Mouse (Mus musculus) neural tube, embryonic 14.5 days (tissue): ENCODE results near the gene Creld1. TPM values are rescaled to one million over a fixed set of nuclear protein-coding genes. Genes with fewer than 3 reads are reported as not detected.

Source experiments
- ATAC-seq: fragments of 200-750 bp; cut with Nextera tagmentation; 2 replicates; pipeline ENCODE4 v1.8.0; 2017; ENCODE audit warnings: low read depth, mild to moderate bottlenecking, moderate TSS enrichment, moderate library complexity
- H3K27ac ChIP-seq: fragments of 300-500 bp; sonication (generic); 2 replicates; pipeline ENCODE4 v1.5.1; 2014; ENCODE audit warnings: low read depth, mild to moderate bottlenecking, control low read depth, low read length, moderate library complexity, mixed read lengths
- H3K27me3 ChIP-seq: fragments of 300-500 bp; sonication (generic); 2 replicates; pipeline ENCODE4 v1.6.1; 2014; ENCODE audit warnings: low read length; ENCODE audit not compliant: control insufficient read depth, insufficient read depth
- H3K36me3 ChIP-seq: fragments of 300-500 bp; sonication (generic); 2 replicates; pipeline ENCODE4 v1.6.1; 2014; ENCODE audit warnings: low read length, mixed read lengths; ENCODE audit not compliant: control insufficient read depth, insufficient read depth
- H3K4me1 ChIP-seq: fragments of 300-500 bp; sonication (generic); 2 replicates; pipeline ENCODE4 v1.6.1; 2014; ENCODE audit warnings: low read length; ENCODE audit not compliant: control insufficient read depth, insufficient read depth
- H3K4me2 ChIP-seq: fragments of 300-500 bp; sonication (generic); 2 replicates; pipeline ENCODE4 v1.6.1; 2014; ENCODE audit warnings: mild to moderate bottlenecking, low read depth, low read length, control low read depth
- H3K4me3 ChIP-seq: fragments of 300-500 bp; sonication (generic); 2 replicates; pipeline ENCODE4 v1.5.1; 2014; ENCODE audit warnings: low read depth, low read length, control low read depth, mixed read lengths
- H3K9ac ChIP-seq: fragments of 300-500 bp; sonication (generic); replicated peaks from 2 replicates; pipeline ENCODE4 v1.6.1; 2014; ENCODE audit warnings: low read depth, mild to moderate bottlenecking, control low read depth, low read length, mixed read lengths
- H3K9me3 ChIP-seq: fragments of 300-500 bp; sonication (generic); 2 replicates; pipeline ENCODE4 v1.6.1; 2016; ENCODE audit warnings: low read length; ENCODE audit not compliant: control insufficient read depth
- WGBS: fragments of 180-500 bp; shearing (Covaris S2); extraction: QIAGEN DNeasy Blood & Tissue Kit; methylation state at CpG from one replicate; pipeline ENCODE4 v1.1.7; 2014; 5-methylcytosine and 5-hydroxymethylcytosine counted together
- polyA plus RNA-seq: library from polyadenylated mRNA; unstranded; fragments of >200 nt; fragmentation: Nextera tagmentation; extraction: Ambion mirVana; gene quantifications from 2 replicates; pipeline ENCODE4 v1.2.1, GENCODE M21; 2014

Gene Creld1
- polyA plus RNA-seq, 1 experiment from 2014 or later = 66.4 TPM

GRCm38 (mm10) chr6:113465602-113466001 lies 17.5 kb upstream of the Creld1 start:
- Histone ChIP-seq H3K9me3 (no peaks in the 10 kb centered on the region), H3K4me3 (no peak overlapping the region), H3K36me3 (no peaks in the 10 kb centered on the region), H3K27ac (no peak overlapping the region), H3K27me3 (peaks cover 2% of the 10 kb centered on the region), H3K4me2 (no peak overlapping the region), H3K9ac (no peak overlapping the region), H3K4me1 (peaks cover 4% of the 10 kb centered on the region; the same call in 1 of the 2 replicates)
- no peak for ATAC-seq
- 45% methylated on average over 5 of the region's 5 CpGs for WGBS

GRCm38 (mm10) chr6:113468512-113468911 lies 14.6 kb upstream of the Creld1 start:
- no peaks in the 10 kb centered on the region for H3K9me3 ChIP-seq
- H3K4me3 ChIP-seq = no peak overlapping the region
- H3K27me3 ChIP-seq = peaks cover 4% of the 10 kb centered on the region
- no peak overlapping the region for H3K9ac ChIP-seq
- no peaks in the 10 kb centered on the region for H3K36me3 ChIP-seq
- peaks cover 4% of the 10 kb centered on the region; the same call in 1 of the 2 replicates for H3K4me1 ChIP-seq
- 82% methylated on average over 3 of the region's 3 CpGs for WGBS
- H3K4me2 ChIP-seq = no peak overlapping the region
- ATAC-seq = no peak
- no peak overlapping the region for H3K27ac ChIP-seq

GRCm38 (mm10) chr6:113469021-113469420 lies 14.1 kb upstream of the Creld1 start:
- no peak overlapping the region; the same call in 1 of the 2 replicates for H3K27ac ChIP-seq
- H3K9me3 ChIP-seq = no peaks in the 10 kb centered on the region
- H3K4me1 ChIP-seq = peaks cover 4% of the 10 kb centered on the region; the same call in 1 of the 2 replicates
- H3K27me3 ChIP-seq = peaks cover 4% of the 10 kb centered on the region
- WGBS = 9% methylated on average over 9 of the region's 9 CpGs
- H3K36me3 ChIP-seq = no peaks in the 10 kb centered on the region
- peak; percentile 68; the same call in 1 of the 2 replicates for ATAC-seq
- 0 out of 2 replicates have a peak overlapping the region, but pooled peaks have one; percentile 11 for H3K9ac ChIP-seq
- peak overlapping the region; percentile 32 for H3K4me3 ChIP-seq
- peak overlapping the region; percentile 49 for H3K4me2 ChIP-seq

GRCm38 (mm10) chr6:113469432-113469831 lies 13.7 kb upstream of the Creld1 start:
- H3K4me2 ChIP-seq = peak overlapping the region; percentile 49
- H3K4me3 ChIP-seq = peak overlapping the region; percentile 32
- under 1% methylated on average over 31 of the region's 31 CpGs for WGBS
- H3K9me3 ChIP-seq = no peaks in the 10 kb centered on the region
- no peak overlapping the region; the same call in 1 of the 2 replicates for H3K27ac ChIP-seq
- no peaks in the 10 kb centered on the region for H3K36me3 ChIP-seq
- peak; percentile 76 for ATAC-seq
- 0 out of 2 replicates have a peak overlapping the region, but pooled peaks have one; percentile 11 for H3K9ac ChIP-seq
- H3K4me1 ChIP-seq = peaks cover 4% of the 10 kb centered on the region; the same call in 1 of the 2 replicates
- H3K27me3 ChIP-seq = peaks cover 4% of the 10 kb centered on the region

GRCm38 (mm10) chr6:113471297-113471936 lies 11.7 kb upstream of the Creld1 start, which contains the start of gene Il17rc:
TSS of gene Il17rc (plus strand) at chr6:113471427.
- peaks cover 4% of the 10 kb centered on the region; the same call in 1 of the 2 replicates for H3K4me1 ChIP-seq
- H3K4me2 ChIP-seq = peak within 1 kb of the TSS; percentile 6; the same call in 1 of the 2 replicates
- H3K4me3 ChIP-seq = no peak within 1 kb of the TSS
- H3K36me3 ChIP-seq = no peaks in the 10 kb centered on the region
- 23% methylated on average over 12 of the region's 12 CpGs for WGBS
- H3K27ac ChIP-seq = no peak within 1 kb of the TSS
- H3K9ac ChIP-seq = 0 out of 2 replicates have a peak within 1 kb of the TSS, but pooled peaks have one; percentile 16
- no peaks in the 10 kb centered on the region for H3K9me3 ChIP-seq
- no peak for ATAC-seq
- H3K27me3 ChIP-seq = peaks cover 4% of the 10 kb centered on the region

GRCm38 (mm10) chr6:113472061-113472460 lies 11.0 kb upstream of the Creld1 start:
- Histone ChIP-seq H3K9ac (no peak overlapping the region), H3K4me2 (no peak overlapping the region), H3K27ac (no peak overlapping the region), H3K27me3 (peaks cover 4% of the 10 kb centered on the region), H3K4me3 (no peak overlapping the region), H3K36me3 (no peaks in the 10 kb centered on the region), H3K4me1 (peaks cover 4% of the 10 kb centered on the region; the same call in 1 of the 2 replicates), H3K9me3 (no peaks in the 10 kb centered on the region)
- whole genome bisulfite sequencing = 65% methylated on average over 10 of the region's 10 CpGs
- no peak for ATAC-seq

GRCm38 (mm10) chr6:113473246-113473645 lies 9.9 kb upstream of the Creld1 start:
- no peaks in the 10 kb centered on the region for H3K36me3 ChIP-seq
- no peaks in the 10 kb centered on the region for H3K9me3 ChIP-seq
- H3K9ac ChIP-seq = no peak overlapping the region
- H3K4me1 ChIP-seq = peaks cover 4% of the 10 kb centered on the region; the same call in 1 of the 2 replicates
- ATAC-seq = no peak
- H3K4me3 ChIP-seq = no peak overlapping the region
- no peak overlapping the region for H3K4me2 ChIP-seq
- peaks cover 4% of the 10 kb centered on the region for H3K27me3 ChIP-seq
- H3K27ac ChIP-seq = no peak overlapping the region
- WGBS = 80% methylated on average over 2 of the region's 2 CpGs

GRCm38 (mm10) chr6:113473715-113474114 lies 9.4 kb upstream of the Creld1 start:
- Histone ChIP-seq H3K4me3 (no peak overlapping the region), H3K9me3 (no peaks in the 10 kb centered on the region), H3K4me1 (peaks cover 4% of the 10 kb centered on the region; the same call in 1 of the 2 replicates), H3K27ac (no peak overlapping the region), H3K9ac (no peak overlapping the region), H3K4me2 (no peak overlapping the region), H3K27me3 (peaks cover 4% of the 10 kb centered on the region), H3K36me3 (no peaks in the 10 kb centered on the region)
- no peak for ATAC-seq
- 83% methylated on average over 6 of the region's 6 CpGs for whole genome bisulfite sequencing

GRCm38 (mm10) chr6:113477353-113477752 lies 5.7 kb upstream of the Creld1 start:
- H3K36me3 ChIP-seq = no peaks in the 10 kb centered on the region
- H3K27me3 ChIP-seq = no peaks in the 10 kb centered on the region
- no peaks in the 10 kb centered on the region for H3K9me3 ChIP-seq
- no peaks in the 10 kb centered on the region for H3K4me1 ChIP-seq
- no peak for ATAC-seq
- 30% methylated on average over 7 of the region's 7 CpGs for WGBS
- H3K4me3 ChIP-seq = no peak overlapping the region
- no peak overlapping the region for H3K4me2 ChIP-seq
- H3K9ac ChIP-seq = no peak overlapping the region
- H3K27ac ChIP-seq = no peak overlapping the region
